Mouse (Mus musculus) olfactory bulb, adult 2 months (tissue): Measurements from ENCODE around the gene Nup93. TPM values are rescaled to one million over a fixed set of nuclear protein-coding genes. Genes with fewer than 3 reads are reported as not detected.

Experiments
- H3K27ac ChIP-seq: fragments of 200-500 bp; 2 replicates; pipeline ENCODE4 v1.5.1; 2012; ENCODE audit warnings: low read depth, low read length; ENCODE audit not compliant: insufficient read depth
- H3K4me1 ChIP-seq: fragments of 200-500 bp; 2 replicates; pipeline ENCODE4 v1.6.1; 2012; ENCODE audit warnings: low read length; ENCODE audit not compliant: control insufficient read depth, insufficient read depth
- H3K4me3 ChIP-seq: fragments of 200-500 bp; 2 replicates; pipeline ENCODE4 v1.5.1; 2012; ENCODE audit warnings: mild to moderate bottlenecking, low read depth, low read length, moderate library complexity; ENCODE audit not compliant: insufficient read depth
- CTCF ChIP-seq: fragments of 200-500 bp; IDR thresholded peaks from 2 replicates; pipeline ENCODE4 v1.5.1; 2012; ENCODE audit warnings: low read depth, mild to moderate bottlenecking, low read length, moderate library complexity; ENCODE audit not compliant: insufficient read depth
- POLR2A ChIP-seq: fragments of 200-500 bp; IDR thresholded peaks from 2 replicates; pipeline ENCODE4 v1.6.1; 2012; ENCODE audit warnings: mild to moderate bottlenecking, low read depth, low read length, moderate library complexity; ENCODE audit not compliant: insufficient read depth
- WGBS: fragments of 180-500 bp; shearing (Covaris S2); methylation state at CpG from one replicate; pipeline ENCODE4 v1.1.7; 2018; 5-methylcytosine and 5-hydroxymethylcytosine counted together
- polyA plus RNA-seq: library from polyadenylated mRNA; stranded (reverse); fragments of >200 nt; gene quantifications from 2 replicates; pipeline ENCODE4 v1.2.4, GENCODE M21; 2012; ENCODE audit warnings: low replicate concordance; ENCODE audit not compliant: missing spikeins, insufficient read depth, insufficient read length

The Nup93 gene
- polyA plus RNA-seq, 1 experiment = not detected

- Histone ChIP-seq H3K4me1 (0 out of 2 replicates have a peak, but pooled peaks cover 5% of the 10 kb centered on the region), H3K4me3 (no peak overlapping the region), H3K27ac (no peak overlapping the region)
- TF ChIP-seq POLR2A = no peak
- no peak for TF ChIP-seq CTCF
- 89% methylated on average over 2 of the region's 2 CpGs for WGBS
Observed at GRCm38 (mm10) chr8:94320036-94320435, 105.7 kb downstream of the Nup93 start.

DNA sequence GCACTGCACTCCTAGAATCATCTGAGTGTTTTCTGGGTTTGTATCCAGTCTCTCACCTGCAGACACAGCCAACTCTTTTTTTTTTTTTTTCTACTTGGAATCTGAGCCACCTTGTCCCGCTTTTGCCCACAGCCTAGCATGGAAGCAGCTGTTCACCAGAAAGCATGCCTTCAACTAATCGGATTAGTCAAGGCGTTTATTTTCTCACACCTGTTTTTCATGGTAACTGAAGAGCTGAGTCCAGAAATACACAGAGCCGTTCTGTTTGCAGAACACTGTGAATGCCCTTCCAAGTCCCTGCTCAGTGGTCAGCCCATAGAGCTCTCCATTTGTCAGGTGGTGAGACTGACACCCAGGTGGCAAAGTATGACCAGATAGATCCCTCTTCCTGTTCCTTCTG lies 107.7 kb downstream of the Nup93 start:
- TF ChIP-seq CTCF (no peak), POLR2A (no peak)
- H3K27ac ChIP-seq = no peak overlapping the region
- 72% methylated on average over 4 of the region's 4 CpGs for WGBS
- H3K4me3 ChIP-seq = no peak overlapping the region
- H3K4me1 ChIP-seq = 0 out of 2 replicates have a peak, but pooled peaks cover 5% of the 10 kb centered on the region

DNA sequence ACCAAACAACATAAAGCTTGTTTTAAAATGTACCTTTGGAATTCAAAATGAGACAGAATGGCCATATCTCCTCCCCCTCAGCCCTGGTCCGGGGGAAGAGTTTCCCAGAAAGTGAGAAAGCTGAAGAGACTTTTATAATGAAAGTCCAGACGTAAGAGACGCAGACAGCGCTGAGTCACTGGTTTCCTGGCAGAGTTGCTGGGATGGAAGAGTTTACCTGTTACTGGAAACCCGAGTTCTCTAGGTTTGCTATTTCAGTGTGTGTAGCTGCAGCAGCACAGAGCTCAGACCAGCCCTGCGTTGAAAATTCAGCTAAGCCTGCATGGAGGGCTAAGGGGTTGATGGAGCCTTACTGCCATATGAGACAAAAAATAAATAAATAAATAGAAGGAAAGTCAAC lies 108.7 kb downstream of the Nup93 start:
- Histone ChIP-seq H3K4me3 (no peak overlapping the region), H3K27ac (no peak overlapping the region), H3K4me1 (0 out of 2 replicates have a peak, but pooled peaks cover 5% of the 10 kb centered on the region)
- WGBS = 70% methylated on average over 6 of the region's 6 CpGs
- TF ChIP-seq POLR2A (no peak), CTCF (no peak)

DNA sequence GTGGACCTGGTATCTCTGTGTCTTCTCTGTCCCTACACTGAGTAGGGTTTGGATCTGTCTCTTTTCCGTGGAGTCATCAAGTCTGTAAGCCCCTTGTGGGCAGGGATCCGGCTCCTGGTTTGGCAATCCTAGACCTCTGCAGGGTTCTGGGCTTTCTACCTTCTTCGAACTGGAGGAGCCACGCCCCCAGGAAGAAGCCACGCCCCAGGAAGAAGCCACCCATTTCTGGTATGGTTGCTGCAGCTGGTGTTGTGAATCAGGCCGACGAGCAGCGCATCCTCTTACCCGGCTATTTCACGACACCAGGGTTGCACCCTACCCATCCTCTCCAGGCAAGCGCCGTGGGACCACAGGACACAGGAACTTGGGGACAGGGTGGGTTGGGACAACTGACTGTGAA lies 109.7 kb downstream of the Nup93 start:
- H3K4me1 ChIP-seq = peaks cover 10% of the 10 kb centered on the region; the same call in 1 of the 2 replicates
- H3K4me3 ChIP-seq = no peak overlapping the region
- 55% methylated on average over 12 of the region's 12 CpGs for whole genome bisulfite sequencing
- TF ChIP-seq CTCF = no peak
- no peak overlapping the region for H3K27ac ChIP-seq

DNA sequence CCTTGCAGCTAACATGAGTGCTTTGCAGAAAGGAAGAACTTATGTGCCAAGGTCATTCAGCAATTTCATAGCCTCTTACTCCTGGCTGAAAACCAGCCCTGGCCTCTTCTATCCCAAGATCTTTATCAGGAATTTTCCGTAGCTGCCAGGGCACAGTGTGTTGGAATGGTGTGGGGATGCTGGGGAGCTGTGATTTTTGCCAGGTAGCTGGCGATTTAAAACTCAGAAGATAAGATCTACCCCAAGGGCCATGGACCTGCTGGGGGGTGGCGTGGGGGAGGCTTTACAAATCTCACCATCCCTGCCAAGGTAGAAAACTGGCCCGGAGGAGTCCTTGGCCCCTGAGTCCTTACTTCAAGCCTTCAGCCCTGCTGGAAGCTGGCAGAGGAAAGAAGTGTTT lies 111.7 kb downstream of the Nup93 start:
- Histone ChIP-seq H3K27ac (no peak overlapping the region), H3K4me3 (no peak overlapping the region), H3K4me1 (peaks cover 13% of the 10 kb centered on the region; the same call in 1 of the 2 replicates)
- no peak for TF ChIP-seq CTCF
- no peak for TF ChIP-seq POLR2A
- WGBS = 63% methylated on average over 4 of the region's 4 CpGs

DNA sequence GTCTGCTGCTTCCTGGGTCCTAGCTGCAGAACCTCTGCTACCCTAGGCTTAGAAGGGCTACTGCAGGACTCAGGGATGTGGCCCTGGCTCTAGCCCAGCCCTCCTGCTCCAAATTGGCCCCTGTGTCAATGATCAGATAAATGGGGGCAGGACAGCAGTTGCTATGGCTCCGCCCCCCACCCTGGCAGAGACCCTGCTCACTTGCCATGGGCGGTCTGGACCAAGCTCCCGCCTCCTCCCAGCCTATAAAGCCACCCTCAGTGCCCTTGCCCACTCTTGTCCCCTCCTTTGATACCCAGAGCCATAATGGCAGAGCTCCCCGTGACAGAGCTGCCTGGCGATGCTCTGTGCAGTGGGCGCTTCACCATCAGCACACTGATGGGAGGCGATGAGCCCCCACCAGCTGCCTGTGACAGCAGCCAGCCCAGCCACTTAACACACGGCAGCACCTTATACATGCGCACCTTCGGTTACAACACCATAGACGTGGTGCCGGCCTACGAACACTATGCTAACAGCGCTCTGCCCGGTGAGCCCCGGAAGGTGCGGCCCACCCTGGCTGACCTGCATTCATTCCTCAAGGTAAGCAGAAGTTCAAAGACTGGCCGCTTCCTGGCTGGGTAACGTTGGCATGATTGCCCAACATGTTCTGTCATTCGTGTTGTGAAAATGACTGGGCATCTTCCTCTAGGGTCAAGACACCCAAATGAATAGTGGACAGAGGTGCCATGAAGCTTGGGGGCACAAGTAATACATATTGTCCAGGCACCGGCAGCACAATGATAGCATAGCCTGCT lies 114.8 kb downstream of the Nup93 start, which contains the start of gene Slc12a3:
TSS of gene Slc12a3 (plus strand) at position 270 of the 797 bp plus-strand sequence.
- TF ChIP-seq POLR2A (no peak), CTCF (no peak)
- WGBS = 72% methylated on average over 21 of the region's 21 CpGs
- Histone ChIP-seq H3K27ac (no peak within 1 kb of the TSS), H3K4me3 (no peak within 1 kb of the TSS), H3K4me1 (peaks cover 13% of the 10 kb centered on the region; the same call in 1 of the 2 replicates)

GRCm38 (mm10) chr8:94330733-94331132 lies 116.4 kb downstream of the Nup93 start:
- H3K4me3 ChIP-seq = no peak overlapping the region
- no peak overlapping the region for H3K27ac ChIP-seq
- 27% methylated on average over 4 of the region's 4 CpGs for WGBS
- peaks cover 8% of the 10 kb centered on the region; the same call in 1 of the 2 replicates for H3K4me1 ChIP-seq
- TF ChIP-seq CTCF = no peak
- no peak for TF ChIP-seq POLR2A

- Histone ChIP-seq H3K4me3 (no peak overlapping the region), H3K4me1 (peaks cover 8% of the 10 kb centered on the region; the same call in 1 of the 2 replicates), H3K27ac (no peak overlapping the region)
- 72% methylated on average over 5 of the region's 5 CpGs for WGBS
- TF ChIP-seq POLR2A = no peak
- no peak for TF ChIP-seq CTCF
Observed at GRCm38 (mm10) chr8:94333345-94333744, 119.0 kb downstream of the Nup93 start.

DNA sequence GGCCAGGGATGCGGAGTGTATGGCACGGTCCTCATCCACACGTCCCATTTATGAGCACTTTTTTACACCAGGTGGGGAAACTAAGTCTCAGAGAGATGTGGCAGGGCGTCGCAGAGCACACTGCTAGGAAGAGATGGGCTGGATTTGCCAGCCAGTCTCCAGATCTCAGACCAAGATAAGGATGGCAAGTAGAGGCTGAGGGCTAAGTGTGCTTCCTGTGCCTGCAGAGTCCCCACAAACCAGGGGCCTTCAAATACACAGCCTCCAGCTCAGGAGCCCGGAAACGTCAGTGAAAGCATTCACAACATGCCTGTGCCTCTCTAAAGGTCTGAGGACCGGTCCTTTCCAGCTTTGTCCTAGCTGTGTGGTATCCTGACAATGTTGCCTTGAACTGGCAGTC lies 123.2 kb downstream of the Nup93 start:
- no peaks in the 10 kb centered on the region for H3K4me1 ChIP-seq
- TF ChIP-seq CTCF = no peak
- H3K27ac ChIP-seq = no peak overlapping the region
- 82% methylated on average over 8 of the region's 8 CpGs for whole genome bisulfite sequencing
- H3K4me3 ChIP-seq = no peak overlapping the region

- no peak overlapping the region for H3K27ac ChIP-seq
- H3K4me1 ChIP-seq = no peaks in the 10 kb centered on the region; the same call in 1 of the 2 replicates
- no peak overlapping the region for H3K4me3 ChIP-seq
- TF ChIP-seq POLR2A (no peak), CTCF (no peak)
- 92% methylated on average over 7 of the region's 7 CpGs for WGBS
Observed at GRCm38 (mm10) chr8:94340796-94341195, 126.4 kb downstream of the Nup93 start.
